Mouse (Mus musculus) erythroblast, embryonic 14.5 days (primary cell): ENCODE results near the gene Shisal1. TPM values are rescaled to one million over a fixed set of nuclear protein-coding genes. Genes with fewer than 3 reads are reported as not detected.

Source experiments
- H3K27me3 ChIP-seq: 2 replicates; pipeline ENCODE4 v1.6.1; 2012; ENCODE audit warnings: inconsistent platforms; ENCODE audit not compliant: control insufficient read depth
- H3K36me3 ChIP-seq: 2 replicates; pipeline ENCODE4 v1.6.1; 2012; ENCODE audit warnings: mild to moderate bottlenecking, inconsistent platforms; ENCODE audit not compliant: control insufficient read depth
- H3K4me1 ChIP-seq: 2 replicates; pipeline ENCODE4 v1.6.1; 2012; ENCODE audit warnings: inconsistent platforms; ENCODE audit not compliant: control insufficient read depth
- H3K4me3 ChIP-seq: replicated peaks from 2 replicates; pipeline ENCODE3; 2012; ENCODE audit warnings: moderate library complexity, mild to moderate bottlenecking, inconsistent platforms
- H3K9me3 ChIP-seq: 2 replicates; pipeline ENCODE4 v1.6.1; 2012; ENCODE audit warnings: low read length, inconsistent platforms, mixed read lengths; ENCODE audit not compliant: control insufficient read depth
- GATA1 ChIP-seq: IDR thresholded peaks from 2 replicates; pipeline ENCODE4 v1.6.1; 2012; ENCODE audit warnings: low read length, inconsistent platforms, mixed read lengths
- TAL1 ChIP-seq: IDR thresholded peaks from 3 replicates; pipeline ENCODE4 v1.6.1; 2012; ENCODE audit warnings: low read length, inconsistent platforms, mixed read lengths
- polyA plus RNA-seq: library from polyadenylated mRNA; stranded (reverse); fragments of >175 nt; gene quantifications from 2 replicates; pipeline ENCODE4 v1.2.3, GENCODE M21; 2012

Shisal1 gene
- polyA plus RNA-seq, 1 experiment: not detected

GRCm38 (mm10) chr15:84458983-84459382, 12.1 kb upstream of the Shisal1 start:
- TF ChIP-seq GATA1 (no peak), TAL1 (no peak)
- H3K27me3 ChIP-seq: no peaks in the 10 kb centered on the region

GRCm38 (mm10) chr15:84455286-84455685, 8.4 kb upstream of the Shisal1 start:
- Histone ChIP-seq H3K4me1 (no peaks in the 10 kb centered on the region), H3K36me3 (no peaks in the 10 kb centered on the region), H3K9me3 (no peaks in the 10 kb centered on the region), H3K27me3 (peaks cover 7% of the 10 kb centered on the region), H3K4me3 (no peak overlapping the region)
- TF ChIP-seq GATA1: no peak
- no peak for TF ChIP-seq TAL1

More at GRCm38 (mm10) chr15:84458983-84459382, 12.1 kb upstream of the Shisal1 start:
- Histone ChIP-seq H3K9me3 (no peaks in the 10 kb centered on the region), H3K36me3 (no peaks in the 10 kb centered on the region), H3K4me1 (no peaks in the 10 kb centered on the region), H3K4me3 (no peak overlapping the region)

DNA sequence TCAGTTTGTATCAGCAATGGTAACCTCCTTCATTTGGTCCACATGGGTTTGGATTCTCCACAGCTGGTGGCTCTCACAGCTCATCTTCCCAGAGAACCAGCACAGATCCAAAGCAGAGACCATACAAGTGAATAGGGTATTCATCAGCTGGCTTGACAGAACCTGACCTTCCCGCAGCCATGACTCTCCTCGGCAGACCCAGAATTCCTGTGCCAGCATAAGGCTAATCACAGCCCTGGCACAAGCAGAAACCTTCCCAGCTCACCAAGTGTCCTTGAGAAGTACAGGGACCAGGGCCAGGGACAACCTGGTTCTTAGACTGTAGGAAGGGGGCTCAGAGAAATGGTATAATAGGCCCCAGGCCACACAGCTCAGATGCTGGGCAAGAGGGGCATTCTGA, 6.2 kb upstream of the Shisal1 start:
- no peaks in the 10 kb centered on the region for H3K36me3 ChIP-seq
- H3K9me3 ChIP-seq: no peaks in the 10 kb centered on the region
- H3K27me3 ChIP-seq: peaks cover 23% of the 10 kb centered on the region
- H3K4me3 ChIP-seq: no peak overlapping the region
- H3K4me1 ChIP-seq: no peaks in the 10 kb centered on the region
- TF ChIP-seq TAL1: no peak
- no peak for TF ChIP-seq GATA1

- no peak for TF ChIP-seq TAL1
- TF ChIP-seq GATA1: no peak
- Histone ChIP-seq H3K4me1 (no peaks in the 10 kb centered on the region), H3K27me3 (peaks cover 47% of the 10 kb centered on the region), H3K36me3 (no peaks in the 10 kb centered on the region), H3K4me3 (no peak overlapping the region), H3K9me3 (no peaks in the 10 kb centered on the region)
These were observed 3.7 kb upstream of the Shisal1 start for GRCm38 (mm10) chr15:84450441-84451183.

DNA sequence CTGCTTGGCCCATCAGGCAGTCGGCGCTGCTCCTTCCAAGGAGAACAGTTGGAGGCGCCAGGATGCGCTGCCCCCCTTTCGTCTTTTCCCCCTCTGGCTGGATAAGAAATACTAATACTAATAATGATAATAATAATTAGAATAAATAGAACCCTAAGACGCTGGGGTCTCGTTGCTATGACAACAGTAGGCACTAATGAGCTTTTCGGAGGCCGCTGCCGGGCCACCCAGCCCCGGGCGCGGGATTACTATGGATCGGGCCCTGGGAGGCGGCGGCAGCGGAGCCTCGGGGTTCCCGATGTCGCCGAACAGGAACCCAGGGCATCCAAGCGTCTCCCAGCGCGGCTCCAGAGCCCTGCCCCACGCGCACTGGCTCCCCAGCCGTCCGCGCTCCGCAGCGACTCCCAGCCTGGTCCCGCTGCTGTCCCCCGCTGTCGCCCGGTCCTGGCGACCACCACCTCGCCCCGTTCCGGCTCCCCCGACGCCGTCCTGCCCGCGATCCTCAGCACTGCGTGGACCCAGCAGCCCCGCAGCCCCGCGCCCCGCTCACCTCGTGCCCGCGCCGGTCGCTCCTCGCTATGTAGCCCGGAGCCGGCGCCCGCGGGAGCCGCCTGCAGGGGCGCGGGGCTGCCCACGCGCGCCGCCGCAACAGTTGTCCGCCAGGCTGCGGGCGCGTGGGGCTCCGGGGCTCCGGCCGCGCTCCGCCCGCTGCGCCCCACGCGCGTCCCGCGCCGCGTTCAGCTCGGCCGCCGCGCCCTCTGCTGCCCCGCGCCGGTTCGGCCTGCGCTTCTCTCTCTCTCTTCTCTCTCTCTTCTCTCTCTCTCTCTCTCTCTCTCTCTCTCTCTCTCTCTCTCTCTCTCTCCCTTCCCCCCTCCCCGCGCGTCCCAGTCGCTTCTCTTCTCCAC, 833 bp downstream of the Shisal1 start:
- H3K4me1 ChIP-seq: no peaks in the 10 kb centered on the region
- TF ChIP-seq GATA1 (no peak), TAL1 (no peak)
- H3K4me3 ChIP-seq: no peak overlapping the region
- H3K36me3 ChIP-seq: no peaks in the 10 kb centered on the region
- H3K9me3 ChIP-seq: no peaks in the 10 kb centered on the region
- H3K27me3 ChIP-seq: peaks cover 67% of the 10 kb centered on the region

GRCm38 (mm10) chr15:84444181-84444580, 2.7 kb downstream of the Shisal1 start:
- Histone ChIP-seq H3K36me3 (no peaks in the 10 kb centered on the region), H3K4me3 (no peak overlapping the region), H3K4me1 (no peaks in the 10 kb centered on the region), H3K27me3 (peaks cover 54% of the 10 kb centered on the region), H3K9me3 (no peaks in the 10 kb centered on the region)
- TF ChIP-seq TAL1: no peak
- TF ChIP-seq GATA1: no peak

- no peak overlapping the region for H3K4me3 ChIP-seq
- no peaks in the 10 kb centered on the region for H3K4me1 ChIP-seq
- H3K27me3 ChIP-seq: peaks cover 49% of the 10 kb centered on the region
- TF ChIP-seq GATA1 (no peak), TAL1 (no peak)
- no peaks in the 10 kb centered on the region for H3K9me3 ChIP-seq
- H3K36me3 ChIP-seq: no peaks in the 10 kb centered on the region
These were observed 3.3 kb downstream of the Shisal1 start for GRCm38 (mm10) chr15:84443631-84444030.

DNA sequence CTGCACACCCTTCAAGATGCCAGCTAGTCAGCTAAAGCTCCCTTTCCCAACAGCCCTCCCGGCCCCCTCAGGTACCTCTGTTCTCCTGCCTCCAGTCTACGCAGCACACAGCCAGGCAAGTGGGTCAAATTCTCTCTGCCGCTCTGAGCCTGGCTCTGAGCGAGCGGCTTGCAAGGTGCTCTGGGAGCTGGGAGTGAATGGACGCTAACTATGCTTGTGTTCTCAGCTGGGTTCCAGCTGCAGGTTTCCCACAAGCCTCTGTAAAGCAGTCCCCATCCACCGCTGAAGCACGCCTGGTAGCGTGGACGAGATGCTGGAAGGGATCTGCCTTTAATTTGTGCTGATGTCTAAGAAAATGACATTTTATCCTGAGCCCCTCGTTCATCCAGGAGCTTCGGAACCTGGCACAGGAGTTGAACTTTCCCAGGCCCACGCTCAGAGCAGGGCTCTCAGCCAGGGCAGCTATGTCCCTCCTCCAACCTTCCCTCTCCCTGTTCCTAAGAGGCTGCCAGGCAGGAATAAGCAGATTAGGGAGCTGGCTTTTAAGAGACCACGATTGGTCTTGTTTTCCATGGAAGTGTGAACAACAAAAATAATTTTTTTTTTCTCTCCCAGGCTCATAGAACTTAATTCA, 5.1 kb downstream of the Shisal1 start:
- no peaks in the 10 kb centered on the region for H3K9me3 ChIP-seq
- H3K27me3 ChIP-seq: peaks cover 32% of the 10 kb centered on the region
- no peak for TF ChIP-seq TAL1
- TF ChIP-seq GATA1: no peak
- no peak overlapping the region for H3K4me3 ChIP-seq
- H3K36me3 ChIP-seq: no peaks in the 10 kb centered on the region
- no peaks in the 10 kb centered on the region for H3K4me1 ChIP-seq

- no peaks in the 10 kb centered on the region for H3K4me1 ChIP-seq
- H3K9me3 ChIP-seq: no peaks in the 10 kb centered on the region
- peaks cover 23% of the 10 kb centered on the region for H3K27me3 ChIP-seq
- no peaks in the 10 kb centered on the region for H3K36me3 ChIP-seq
- no peak overlapping the region for H3K4me3 ChIP-seq
- no peak for TF ChIP-seq GATA1
- TF ChIP-seq TAL1: no peak
These were observed 6.1 kb downstream of the Shisal1 start for GRCm38 (mm10) chr15:84440820-84441219.
